Mouse (Mus musculus): ENCODE results near the gene Gnat3.
"Not testable (repeated sequence)": the region's sequence is repeated elsewhere in the genome, so short reads cannot be mapped to it uniquely, and the experiment has no call there.

Gene Gnat3

GRCm38 (mm10) chr5:17962249-17962648 is at the start of gene Gnat3:
Gene Gnat3, plus strand, starts transcription at chr5:17962549.
- DNase-seq (ENCODE audit: low read depth): no peak

- no peak for DNase-seq (ENCODE audit: low read depth)
Measured at GRCm38 (mm10) chr5:17918966-17919365, 43.4 kb upstream of the Gnat3 start.

DNA sequence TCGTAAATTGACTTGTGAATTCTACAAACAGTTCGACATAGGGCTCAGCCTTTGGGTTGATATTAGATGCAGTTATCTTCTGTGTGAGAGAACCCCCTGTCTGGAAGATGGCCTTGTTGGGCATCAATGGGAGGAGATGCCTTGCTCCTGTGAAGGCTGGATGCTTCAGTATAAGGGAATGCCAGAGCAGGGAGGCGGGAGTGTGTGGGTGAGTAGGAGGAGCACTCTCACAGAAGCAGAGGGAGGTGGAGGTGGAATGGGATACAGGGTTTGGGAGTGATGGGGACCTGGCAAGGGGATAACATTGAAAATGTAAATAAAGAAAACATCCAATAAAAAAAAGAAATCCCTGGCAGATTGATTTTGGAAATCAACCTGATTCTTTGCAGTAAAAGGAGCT is 38.7 kb upstream of the Gnat3 start:
- DNase-seq (ENCODE audit: low read depth): no peak

DNA sequence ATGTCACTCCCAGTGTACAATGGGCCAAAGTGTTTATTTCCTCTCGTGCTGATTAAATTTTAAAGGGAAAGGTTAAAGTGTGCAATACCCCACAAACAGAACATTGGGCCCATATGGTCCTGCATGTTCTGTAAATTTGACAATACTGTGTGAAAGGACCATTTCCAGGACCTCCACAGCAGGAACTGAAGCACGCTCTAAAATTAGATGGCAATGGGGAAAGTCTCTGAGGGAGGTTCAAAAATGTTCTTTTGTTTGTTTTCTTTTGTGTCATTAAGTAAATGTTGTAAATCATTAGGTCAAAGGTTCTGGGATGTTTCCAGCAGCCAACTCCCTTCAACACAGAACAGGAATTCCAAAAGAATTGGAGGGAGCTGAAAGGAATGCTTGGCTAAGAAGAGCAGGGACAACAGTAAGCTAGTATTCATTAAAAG is 38.2 kb upstream of the Gnat3 start:
- no peak for DNase-seq (ENCODE audit: low read depth)

- DNase-seq (ENCODE audit: low read depth): no peak
Measured at GRCm38 (mm10) chr5:17928471-17928870, 33.9 kb upstream of the Gnat3 start.

DNA sequence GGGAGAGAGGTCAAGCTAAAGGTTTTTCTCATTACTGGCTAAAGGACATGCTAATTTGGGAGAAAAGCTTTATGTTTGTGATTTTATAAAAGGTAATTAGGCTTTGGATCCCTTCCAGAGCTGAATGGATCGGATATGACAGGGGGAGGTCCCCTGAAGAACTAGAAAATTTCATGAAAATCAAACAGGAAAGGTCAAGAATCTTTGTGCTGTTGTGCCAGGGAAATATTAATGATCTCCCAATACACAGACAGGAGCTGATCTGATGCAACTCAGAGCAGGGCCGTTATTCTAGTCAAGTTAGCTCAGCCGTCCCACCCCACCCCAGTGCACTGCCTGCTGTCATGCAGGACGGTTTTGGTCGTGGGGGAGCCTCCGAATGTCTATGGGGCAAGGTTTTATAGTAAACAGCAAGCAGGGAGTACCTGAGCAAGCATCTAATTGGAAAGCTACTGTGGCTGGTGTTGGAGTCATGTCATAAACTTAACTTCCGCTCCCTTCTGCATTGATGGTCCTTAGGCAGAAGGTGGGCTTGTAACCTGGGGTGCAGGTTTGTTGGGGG is 33.3 kb upstream of the Gnat3 start:
- no peak for DNase-seq (ENCODE audit: low read depth)

- not testable (repeated sequence) for DNase-seq (ENCODE audit: low read depth)
Measured at GRCm38 (mm10) chr5:17931588-17931987, 30.8 kb upstream of the Gnat3 start.

DNA sequence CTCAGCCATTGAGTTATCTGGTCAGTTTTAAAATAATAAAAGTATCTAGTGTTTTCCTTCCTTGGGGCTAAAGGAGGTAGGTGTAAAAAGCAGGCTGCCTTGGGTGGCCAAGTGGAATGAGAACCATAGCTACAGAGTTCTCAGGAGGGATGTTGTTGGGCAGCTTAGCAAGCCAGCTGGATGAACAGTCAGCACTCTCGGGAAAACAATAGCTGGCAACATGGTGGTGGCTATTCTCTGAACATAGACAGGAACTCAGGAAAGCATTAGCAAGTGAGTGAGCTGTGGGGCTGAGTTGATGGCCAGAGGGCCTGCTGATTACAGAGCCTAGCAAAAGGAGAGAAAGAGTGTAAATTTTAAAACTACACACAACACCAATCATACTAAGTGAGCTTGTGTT is 27.8 kb upstream of the Gnat3 start:
- no peak for DNase-seq (ENCODE audit: low read depth)

DNA sequence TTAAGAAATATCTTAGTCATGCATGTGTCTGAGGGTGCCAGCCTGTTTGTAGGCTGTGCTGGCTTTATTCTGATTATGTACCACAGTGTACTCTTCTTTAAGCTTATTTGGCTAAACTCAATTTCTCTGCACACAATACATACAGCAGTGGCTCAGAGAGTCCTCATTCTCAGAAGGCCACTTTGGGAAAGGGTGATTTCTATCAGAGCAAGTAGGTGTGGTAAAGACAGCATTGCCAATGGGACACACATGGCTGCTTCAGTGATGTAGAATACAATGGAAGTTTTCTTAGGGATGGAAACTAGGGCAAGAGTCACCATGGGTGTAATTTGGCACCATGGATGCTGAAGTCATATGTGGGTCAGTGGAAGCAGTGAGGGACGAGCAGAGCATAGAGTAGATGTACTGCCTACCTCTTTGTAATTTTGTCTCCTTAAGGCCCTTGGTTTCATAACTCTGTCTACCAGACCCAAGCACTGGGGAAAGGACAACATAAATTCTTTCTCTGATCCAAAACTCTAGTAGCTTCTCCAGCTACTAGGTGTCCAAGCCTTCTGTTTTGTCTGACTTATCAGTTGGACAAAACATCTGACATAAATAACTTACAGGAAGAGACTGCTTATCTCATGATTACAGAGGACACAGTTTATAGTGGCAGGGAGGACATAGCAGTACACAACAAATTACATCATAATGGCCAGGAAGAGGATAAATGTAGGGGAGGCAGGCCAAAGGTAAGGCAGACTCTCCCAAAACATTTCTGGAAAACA is 24.0 kb upstream of the Gnat3 start:
- DNase-seq (ENCODE audit: low read depth): no peak

- no peak for DNase-seq (ENCODE audit: low read depth)
Measured at GRCm38 (mm10) chr5:17956468-17956867, 5.9 kb upstream of the Gnat3 start.

DNA sequence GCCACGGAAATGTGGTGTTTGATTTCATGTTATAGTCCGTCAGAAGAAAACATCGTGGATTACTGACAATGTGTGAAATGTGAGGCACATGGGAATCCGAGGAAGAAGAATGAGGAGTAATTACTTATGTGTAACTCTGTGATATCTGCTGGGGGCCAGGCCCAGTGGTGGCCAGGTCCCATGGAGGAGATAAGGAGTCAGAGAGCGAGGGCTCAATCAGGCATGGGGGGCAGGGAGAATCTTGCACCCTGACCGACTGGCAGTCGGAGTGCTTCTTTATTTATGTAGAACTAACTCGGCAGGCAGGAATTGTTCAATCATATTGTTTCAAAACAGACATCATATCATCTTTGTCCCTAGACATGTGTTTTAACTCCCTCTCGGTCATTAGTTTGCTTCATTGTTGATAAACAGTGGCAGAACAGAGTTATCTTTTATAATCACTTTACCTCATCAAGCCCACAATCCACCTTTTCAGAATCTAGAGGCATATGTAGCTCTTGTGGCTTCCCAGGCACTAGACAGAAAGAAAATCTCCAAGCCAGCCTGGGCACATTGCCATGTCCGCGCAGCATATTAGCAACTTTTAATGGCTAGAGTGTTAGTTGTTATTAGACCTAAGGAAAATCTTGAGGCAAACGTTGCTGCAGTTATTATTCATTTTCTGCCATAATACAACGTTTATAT is 7.5 kb downstream of the Gnat3 start:
- no peak for DNase-seq (ENCODE audit: low read depth)

GRCm38 (mm10) chr5:17970391-17970730 is 8.0 kb downstream of the Gnat3 start:
- no peak for DNase-seq (ENCODE audit: low read depth)

GRCm38 (mm10) chr5:17980501-17981121 is 18.3 kb downstream of the Gnat3 start:
- DNase-seq (ENCODE audit: low read depth): no peak

DNA sequence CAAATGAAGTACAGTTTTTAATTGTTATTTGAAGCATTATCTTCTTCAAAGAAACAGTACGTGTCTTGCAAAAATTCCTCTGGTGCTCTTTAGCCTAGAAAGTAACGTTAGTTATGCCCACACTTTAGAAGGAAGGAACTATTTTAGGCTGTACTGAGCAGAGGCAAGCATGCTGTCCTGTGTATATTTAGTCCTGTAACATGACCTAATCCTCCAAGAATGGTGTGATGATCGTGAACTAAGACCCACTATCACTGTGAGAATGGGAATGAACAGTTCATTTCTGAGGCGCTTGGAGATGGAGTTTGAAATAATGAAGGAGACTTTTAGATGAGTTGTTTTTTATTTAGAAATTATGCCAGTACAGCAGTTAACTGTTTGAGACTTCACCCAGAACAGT is 20.4 kb downstream of the Gnat3 start:
- no peak for DNase-seq (ENCODE audit: low read depth)

- DNase-seq (ENCODE audit: low read depth): no peak
Measured at GRCm38 (mm10) chr5:17984522-17984921, 22.2 kb downstream of the Gnat3 start.

- DNase-seq (ENCODE audit: low read depth): no peak
Measured at GRCm38 (mm10) chr5:17986611-17987010, 24.3 kb downstream of the Gnat3 start.

GRCm38 (mm10) chr5:17990618-17991017 is 28.3 kb downstream of the Gnat3 start:
- no peak for DNase-seq (ENCODE audit: low read depth)

- no peak for DNase-seq (ENCODE audit: low read depth)
Measured at GRCm38 (mm10) chr5:17999570-17999969, 37.2 kb downstream of the Gnat3 start.

- DNase-seq (ENCODE audit: low read depth): no peak
Measured at GRCm38 (mm10) chr5:18000185-18000584, 37.8 kb downstream of the Gnat3 start.

DNA sequence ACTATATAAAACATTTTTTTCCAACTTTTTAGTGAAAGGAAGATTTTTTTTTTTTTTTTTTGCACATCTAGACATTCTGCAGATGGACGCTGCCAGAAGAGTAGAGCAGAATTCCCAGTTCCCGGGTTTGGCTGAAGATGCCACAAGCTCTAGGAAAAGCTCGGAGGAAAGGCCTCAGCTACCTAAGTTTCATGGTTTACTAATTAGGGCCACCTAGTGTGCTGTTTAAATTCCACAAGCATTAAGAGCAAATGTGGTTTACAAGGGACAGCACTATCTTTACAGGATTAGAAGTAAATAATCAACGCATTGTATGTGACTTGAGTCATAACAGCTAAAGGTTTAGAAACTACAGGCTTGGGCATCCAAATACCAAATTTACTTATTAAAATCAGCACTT is 39.3 kb downstream of the Gnat3 start:
- no peak for DNase-seq (ENCODE audit: low read depth)

DNA sequence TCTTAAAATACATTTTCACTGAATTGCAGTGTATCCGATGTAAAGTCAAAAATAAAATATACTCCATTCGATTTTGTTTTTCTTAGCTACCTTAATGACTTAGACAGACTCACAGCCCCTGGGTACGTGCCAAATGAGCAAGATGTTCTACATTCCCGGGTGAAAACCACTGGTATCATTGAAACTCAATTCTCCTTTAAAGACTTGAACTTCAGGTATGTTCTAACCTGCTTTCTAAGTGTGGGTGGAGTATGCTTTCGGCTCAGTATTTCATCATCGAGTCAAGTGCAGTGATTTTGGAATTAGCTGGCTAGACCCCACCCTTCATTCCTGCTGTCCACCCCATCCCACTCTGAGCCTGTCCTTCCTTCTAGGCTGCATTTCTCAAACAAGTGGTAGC is 41.3 kb downstream of the Gnat3 start:
- no peak for DNase-seq (ENCODE audit: low read depth)

DNA sequence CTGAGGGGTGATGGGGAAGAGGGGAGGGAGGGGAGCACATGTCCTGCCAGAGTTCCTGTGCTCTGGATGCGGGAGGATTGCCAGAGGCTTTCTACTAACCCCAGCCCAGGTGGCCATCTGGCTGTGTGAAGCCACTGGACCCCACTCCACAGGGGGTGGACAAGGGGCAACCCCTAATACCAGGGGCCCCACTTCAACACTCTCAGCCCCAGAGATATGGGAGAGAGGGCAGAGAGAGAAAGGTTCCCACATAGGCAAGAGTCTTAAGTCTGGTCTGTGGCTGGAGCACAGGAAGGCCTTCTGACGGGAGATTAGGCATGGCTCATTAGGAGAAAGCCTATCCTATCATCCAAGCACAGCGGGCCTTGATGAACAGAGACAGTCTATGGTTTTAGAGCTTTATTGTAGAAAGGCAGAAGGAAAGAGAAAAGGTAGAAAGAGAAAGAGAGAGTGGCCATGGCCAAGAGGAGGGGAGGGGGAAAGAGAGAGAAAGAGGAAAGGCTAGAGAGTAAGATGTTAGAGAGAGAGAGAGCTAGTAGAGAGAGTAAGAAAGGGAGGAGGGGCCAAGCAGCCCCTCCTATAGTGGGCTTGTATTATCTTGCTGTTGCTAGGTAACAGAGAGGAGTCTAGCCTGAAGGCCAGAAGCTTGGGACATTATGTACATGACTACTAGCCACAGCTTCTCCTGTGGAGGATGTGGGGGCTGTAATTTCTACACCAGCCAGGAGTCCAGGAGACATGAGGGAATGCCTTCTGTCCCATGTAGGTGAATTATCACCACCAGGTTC is 42.7 kb downstream of the Gnat3 start:
- DNase-seq (ENCODE audit: low read depth): no peak
